Mouse (Mus musculus): ENCODE results near the gene Pitpnm1. TPM values are rescaled to one million over a fixed set of nuclear protein-coding genes. Genes with fewer than 3 reads are reported as not detected.

The Pitpnm1 gene
- polyA plus RNA-seq, 1 experiment from 2014 or later: 12.9 TPM

DNA sequence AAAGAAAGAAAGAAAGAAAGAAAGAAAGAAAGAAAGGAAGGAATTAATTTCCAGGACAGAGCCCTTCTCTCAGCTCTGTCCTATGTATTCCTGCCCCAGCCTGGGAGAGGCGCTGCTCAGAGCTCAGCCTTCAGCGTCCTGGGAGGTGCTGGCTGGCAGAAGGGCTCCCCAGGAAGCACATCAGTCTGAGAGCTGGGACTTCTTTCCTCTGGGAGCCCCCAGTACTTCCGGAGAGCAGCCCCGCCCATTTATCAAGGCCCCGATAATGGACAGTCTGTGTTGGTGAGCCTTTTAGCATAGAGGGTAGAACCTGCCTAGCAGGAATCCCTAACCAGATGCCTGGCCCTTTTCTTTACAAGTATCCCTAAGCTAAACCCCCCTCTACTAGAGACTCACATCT is 11.7 kb upstream of the Pitpnm1 start:
- Histone ChIP-seq H3K4me3 (replicated peaks) (no peak overlapping the region), H3K36me3 (no peaks in the 10 kb centered on the region), H3K4me1 (no peaks in the 10 kb centered on the region), H3K9ac (no peak overlapping the region), H3K27me3 (replicated peaks) (no peaks in the 10 kb centered on the region), H3K4me2 (no peak overlapping the region), H3K27ac (no peak overlapping the region), H3K9me3 (no peaks in the 10 kb centered on the region)
- WGBS: 31% methylated on average over 5 of the region's 5 CpGs
- ATAC-seq (ENCODE audit: insufficient read depth, low FRiP score, low read depth): no peak

DNA sequence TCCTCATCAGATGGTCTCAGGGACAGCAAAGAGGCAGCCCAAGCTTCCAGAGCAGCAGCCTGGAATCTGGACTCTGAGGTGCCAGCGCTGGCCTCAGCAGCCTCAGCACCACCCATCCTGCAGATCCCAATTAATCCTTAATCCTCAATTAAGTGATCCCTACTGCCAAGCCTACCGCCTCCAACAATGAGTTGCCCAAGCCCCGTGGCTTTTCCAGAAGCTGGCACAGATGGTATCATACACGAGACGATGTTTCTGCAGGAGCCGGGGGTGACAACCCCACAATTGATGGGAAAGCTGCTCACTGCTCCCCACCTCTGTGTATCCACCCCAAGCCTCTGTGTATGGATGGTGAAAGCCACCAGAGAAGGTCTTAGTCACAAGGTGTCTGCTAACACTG is 10.7 kb upstream of the Pitpnm1 start:
- 76% methylated on average over 6 of the region's 6 CpGs for WGBS
- no peaks in the 10 kb centered on the region for H3K9me3 ChIP-seq
- H3K36me3 ChIP-seq: no peaks in the 10 kb centered on the region
- H3K9ac ChIP-seq: no peak overlapping the region
- H3K4me3 ChIP-seq (replicated peaks): no peak overlapping the region
- no peak overlapping the region for H3K4me2 ChIP-seq
- no peaks in the 10 kb centered on the region for H3K27me3 ChIP-seq (replicated peaks)
- no peaks in the 10 kb centered on the region for H3K4me1 ChIP-seq
- no peak overlapping the region for H3K27ac ChIP-seq
- no peak for ATAC-seq (ENCODE audit: insufficient read depth, low FRiP score, low read depth)

DNA sequence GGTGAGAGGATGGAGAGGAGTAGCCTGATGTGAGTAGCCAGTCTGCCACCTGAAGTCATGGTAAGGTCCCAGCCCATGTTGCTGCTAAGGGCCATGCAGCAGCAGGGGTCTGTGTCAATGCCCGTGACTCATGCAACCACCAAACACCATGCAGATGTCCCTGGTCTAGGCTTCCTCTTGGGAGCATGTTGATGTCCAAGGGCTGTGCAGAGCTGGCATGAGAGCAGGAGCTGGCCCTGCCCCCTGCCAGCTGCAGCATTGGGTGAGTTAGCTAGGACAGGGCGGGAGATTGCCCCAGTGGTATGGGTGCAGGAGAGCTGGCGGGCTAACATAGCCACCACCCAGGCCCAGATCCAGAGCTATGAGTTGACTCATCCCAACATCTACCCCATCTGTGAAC is 9.4 kb upstream of the Pitpnm1 start:
- Histone ChIP-seq H3K4me2 (no peak overlapping the region), H3K9me3 (no peaks in the 10 kb centered on the region), H3K4me1 (no peaks in the 10 kb centered on the region), H3K36me3 (no peaks in the 10 kb centered on the region), H3K27ac (no peak overlapping the region), H3K4me3 (replicated peaks) (no peak overlapping the region), H3K9ac (no peak overlapping the region), H3K27me3 (replicated peaks) (no peaks in the 10 kb centered on the region)
- WGBS: 83% methylated on average over 3 of the region's 3 CpGs
- ATAC-seq (ENCODE audit: insufficient read depth, low FRiP score, low read depth): no peak

DNA sequence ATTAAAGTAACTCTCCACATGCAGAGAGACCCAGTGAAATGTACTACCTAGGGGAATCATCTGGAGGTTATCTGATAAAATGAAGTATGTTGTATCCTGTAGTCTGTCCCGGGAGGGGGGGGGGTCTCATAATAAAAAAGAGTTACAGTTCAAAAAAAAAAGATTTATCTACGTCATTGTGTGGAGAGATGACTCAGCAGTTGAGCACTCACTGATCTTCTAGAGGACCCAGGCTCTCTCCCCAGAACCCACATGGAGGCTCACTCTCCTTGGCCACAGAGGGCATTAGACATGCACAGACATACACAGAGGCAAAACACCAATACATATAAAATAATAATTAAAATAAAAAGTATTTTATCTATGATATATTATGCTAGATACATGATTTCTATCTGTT is 8.4 kb upstream of the Pitpnm1 start:
- Histone ChIP-seq H3K9ac (no peak overlapping the region), H3K4me2 (no peak overlapping the region), H3K4me1 (no peaks in the 10 kb centered on the region), H3K27ac (no peak overlapping the region), H3K9me3 (no peaks in the 10 kb centered on the region), H3K4me3 (replicated peaks) (no peak overlapping the region), H3K27me3 (replicated peaks) (no peaks in the 10 kb centered on the region), H3K36me3 (no peaks in the 10 kb centered on the region)
- 53% methylated on average over 2 of the region's 2 CpGs for WGBS
- no peak for ATAC-seq (ENCODE audit: insufficient read depth, low FRiP score, low read depth)

DNA sequence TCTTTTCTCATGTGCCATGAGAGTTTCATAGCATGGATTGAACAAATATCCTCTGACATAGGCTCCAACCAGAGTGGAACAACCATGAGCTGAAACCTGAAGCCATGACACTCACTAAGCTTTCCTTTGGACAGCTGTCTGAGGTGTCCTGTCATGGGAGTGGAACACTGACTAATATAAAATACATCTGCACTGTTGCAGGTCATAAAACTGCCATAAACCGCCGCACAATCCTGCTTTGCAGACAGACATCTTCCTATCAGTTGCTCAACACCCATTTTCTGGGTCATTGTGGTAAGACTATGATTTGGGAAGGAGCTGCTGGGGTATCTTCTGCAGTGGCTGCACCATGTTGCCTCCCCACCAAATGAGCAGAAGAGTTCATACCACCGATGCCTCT is 7.0 kb upstream of the Pitpnm1 start:
- H3K27me3 ChIP-seq (replicated peaks): no peaks in the 10 kb centered on the region
- no peak for ATAC-seq (ENCODE audit: insufficient read depth, low FRiP score, low read depth)
- WGBS: 87% methylated on average over 3 of the region's 3 CpGs

DNA sequence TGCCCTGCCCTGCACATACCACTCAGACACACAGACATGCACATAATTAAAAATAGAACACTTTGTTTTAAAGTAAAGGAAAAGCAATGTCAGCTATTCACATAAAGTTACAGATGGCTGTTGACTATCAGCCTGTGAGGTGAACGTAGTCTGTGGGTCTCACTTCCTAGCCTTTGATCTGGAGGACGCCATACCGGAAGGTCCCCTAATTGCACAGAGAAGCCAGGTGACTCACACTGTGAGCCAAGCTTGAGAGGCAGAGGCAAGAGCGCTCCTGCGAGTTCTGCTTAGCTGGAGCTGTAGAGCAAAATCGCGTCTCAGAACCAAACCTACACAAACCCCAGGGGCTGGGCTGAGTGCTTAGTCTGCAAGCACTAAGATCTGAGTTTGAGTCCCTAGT is 6.0 kb upstream of the Pitpnm1 start:
- no peak for ATAC-seq (ENCODE audit: insufficient read depth, low FRiP score, low read depth)
- Histone ChIP-seq H3K4me2 (no peak overlapping the region), H3K4me3 (replicated peaks) (no peak overlapping the region), H3K9ac (no peak overlapping the region), H3K36me3 (no peaks in the 10 kb centered on the region; the same call in 1 of the 2 replicates), H3K9me3 (no peaks in the 10 kb centered on the region), H3K27me3 (replicated peaks) (no peaks in the 10 kb centered on the region), H3K4me1 (peaks cover 11% of the 10 kb centered on the region; the same call in 1 of the 2 replicates), H3K27ac (no peak overlapping the region)
- 64% methylated on average over 7 of the region's 7 CpGs for WGBS

More for the DNA sequence above, 7.0 kb upstream of the Pitpnm1 start:
- Histone ChIP-seq H3K36me3 (no peaks in the 10 kb centered on the region), H3K4me1 (0 out of 2 replicates have a peak, but pooled peaks cover 2% of the 10 kb centered on the region), H3K27ac (no peak overlapping the region), H3K9ac (no peak overlapping the region), H3K4me3 (replicated peaks) (no peak overlapping the region), H3K9me3 (no peaks in the 10 kb centered on the region), H3K4me2 (no peak overlapping the region)

DNA sequence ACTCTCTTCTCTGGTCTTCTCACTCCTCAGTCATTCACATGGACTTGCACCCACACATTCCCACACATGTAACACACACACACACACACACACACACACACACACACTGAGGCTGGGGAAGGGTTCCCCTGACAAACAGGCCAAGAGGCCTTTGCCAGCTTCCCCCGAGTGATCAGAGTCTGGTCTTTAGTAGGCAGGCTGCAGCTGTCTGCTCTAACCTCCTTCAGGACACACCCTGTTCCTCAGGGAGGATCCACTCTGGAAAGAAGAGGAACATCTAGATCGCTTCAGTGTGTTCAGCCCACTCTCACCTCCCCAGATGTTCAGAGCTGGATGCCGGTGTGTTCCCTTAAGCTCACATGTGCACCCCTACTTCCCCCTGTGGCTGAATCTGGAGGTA is 5.5 kb upstream of the Pitpnm1 start:
- WGBS: 66% methylated on average over 3 of the region's 3 CpGs
- Histone ChIP-seq H3K27me3 (replicated peaks) (no peaks in the 10 kb centered on the region), H3K9ac (no peak overlapping the region), H3K27ac (no peak overlapping the region), H3K4me2 (no peak overlapping the region), H3K9me3 (no peaks in the 10 kb centered on the region), H3K4me3 (replicated peaks) (no peak overlapping the region), H3K4me1 (peaks cover 17% of the 10 kb centered on the region), H3K36me3 (no peaks in the 10 kb centered on the region; the same call in 1 of the 2 replicates)
- ATAC-seq (ENCODE audit: insufficient read depth, low FRiP score, low read depth): no peak

DNA sequence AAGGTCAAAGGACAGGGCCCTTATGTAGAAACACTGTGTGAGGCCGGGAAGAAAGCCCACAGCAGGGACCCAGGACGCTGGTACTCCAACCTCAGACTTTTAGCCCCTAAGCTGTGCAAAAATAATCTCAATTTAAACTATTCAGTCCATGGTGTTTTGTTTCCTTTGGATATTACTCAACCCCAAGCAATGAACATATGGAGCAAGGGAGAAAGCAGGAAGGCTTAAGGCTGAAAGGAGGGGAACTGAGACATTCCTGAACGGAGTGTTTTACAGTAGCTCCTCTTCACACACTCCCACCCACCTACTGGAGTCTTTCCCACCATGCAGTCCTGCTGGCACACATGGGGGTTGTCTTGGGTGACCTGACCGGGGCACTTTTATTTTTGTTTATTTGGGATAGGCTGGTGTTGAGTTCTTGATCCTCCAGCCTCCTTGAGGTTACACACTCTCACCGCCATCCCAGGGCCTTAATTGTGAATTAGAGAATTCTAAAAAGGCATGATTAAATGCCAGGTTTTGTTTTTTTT is 5.0 kb upstream of the Pitpnm1 start:
- no peak for ATAC-seq (ENCODE audit: insufficient read depth, low FRiP score, low read depth)
- H3K9me3 ChIP-seq: no peaks in the 10 kb centered on the region
- H3K4me2 ChIP-seq: no peak overlapping the region
- 70% methylated on average over 5 of the region's 5 CpGs for WGBS
- H3K9ac ChIP-seq: no peak overlapping the region
- no peaks in the 10 kb centered on the region; the same call in 1 of the 2 replicates for H3K36me3 ChIP-seq
- no peak overlapping the region for H3K27ac ChIP-seq
- no peak overlapping the region for H3K4me3 ChIP-seq (replicated peaks)
- H3K27me3 ChIP-seq (replicated peaks): no peaks in the 10 kb centered on the region
- H3K4me1 ChIP-seq: peaks cover 22% of the 10 kb centered on the region

DNA sequence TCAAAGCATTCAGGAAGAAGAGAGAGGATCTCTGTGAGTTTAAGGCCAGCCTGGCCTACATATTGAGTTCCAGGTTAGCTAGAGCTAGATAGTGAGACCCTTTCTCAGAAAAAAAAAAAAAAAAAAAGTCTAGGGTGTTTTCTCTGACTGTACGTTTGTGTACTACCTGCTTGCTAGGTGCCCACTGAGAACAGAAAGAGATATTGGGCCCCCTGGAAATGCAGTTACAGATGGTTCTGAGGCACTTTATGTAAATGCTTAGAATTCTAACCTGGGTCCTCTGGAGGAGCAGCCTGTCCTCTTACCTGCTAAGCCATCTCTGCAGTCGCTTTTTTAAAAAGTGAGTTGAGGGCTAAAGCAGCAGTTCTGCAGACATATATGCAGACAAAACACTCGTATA is 4.0 kb upstream of the Pitpnm1 start:
- ATAC-seq (ENCODE audit: insufficient read depth, low FRiP score, low read depth): no peak
- Histone ChIP-seq H3K27ac (no peak overlapping the region), H3K4me2 (no peak overlapping the region)

DNA sequence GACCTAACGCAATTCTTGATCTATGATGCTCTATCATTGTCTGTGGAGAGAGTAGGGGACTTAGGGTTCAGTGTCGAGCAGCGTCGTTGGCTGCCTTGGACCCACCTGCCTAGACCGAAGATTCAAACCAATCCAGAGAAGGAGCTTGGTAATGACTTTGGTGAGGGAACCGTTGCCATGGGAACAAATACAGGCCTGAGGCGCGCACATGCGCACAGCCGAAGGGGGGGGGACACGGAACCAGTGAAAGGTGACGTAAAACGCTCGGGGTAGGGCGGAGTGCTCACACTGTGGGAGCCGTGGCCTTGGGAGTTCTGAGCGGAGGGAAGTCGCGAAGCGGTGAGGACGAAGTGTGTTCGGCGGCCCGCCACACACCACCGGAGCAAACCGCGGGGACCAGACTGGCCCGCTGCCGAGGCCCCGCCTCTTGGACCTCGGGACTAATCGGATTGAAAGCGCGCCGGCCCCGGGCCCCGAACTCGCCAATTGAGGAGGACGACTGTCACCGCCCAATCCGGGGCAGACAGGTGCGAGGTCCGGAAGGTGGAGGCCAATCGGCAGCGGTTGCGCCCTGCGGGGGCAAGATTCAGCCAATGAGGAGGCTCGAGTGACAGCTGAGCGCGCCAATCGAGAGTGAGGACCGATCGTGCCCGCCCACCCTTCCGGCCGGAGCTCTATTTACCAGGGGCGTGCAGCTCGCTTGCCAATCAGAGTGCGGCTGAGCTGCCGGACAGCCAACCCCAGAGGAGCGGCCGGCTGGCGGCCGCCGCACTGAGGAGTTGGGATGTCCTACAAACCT is 3.0 kb upstream of the Pitpnm1 start, which contains the start of gene Cdk2ap2:
Gene Cdk2ap2, plus strand, starts transcription at position 541 of the 799 bp plus-strand sequence.
- WGBS: under 1% methylated on average over 64 of the region's 65 CpGs
- peaks cover 11% of the 10 kb centered on the region; the same call in 1 of the 2 replicates for H3K27me3 ChIP-seq (replicated peaks)
- H3K27ac ChIP-seq: peak within 1 kb of the TSS; percentile 95
- H3K36me3 ChIP-seq: no peaks in the 10 kb centered on the region; the same call in 1 of the 2 replicates
- peak; percentile 94 for ATAC-seq (ENCODE audit: insufficient read depth, low FRiP score, low read depth)
- peak within 1 kb of the TSS; percentile 75 for H3K4me3 ChIP-seq (replicated peaks)
- peak within 1 kb of the TSS; percentile 45 for H3K9ac ChIP-seq
- H3K9me3 ChIP-seq: no peaks in the 10 kb centered on the region
- peak within 1 kb of the TSS; percentile 88 for H3K4me2 ChIP-seq
- H3K4me1 ChIP-seq: peaks cover 35% of the 10 kb centered on the region

More for the DNA sequence above, 4.0 kb upstream of the Pitpnm1 start:
- Histone ChIP-seq H3K9me3 (no peaks in the 10 kb centered on the region), H3K27me3 (replicated peaks) (peaks cover 3% of the 10 kb centered on the region; the same call in 1 of the 2 replicates), H3K4me1 (peaks cover 31% of the 10 kb centered on the region), H3K4me3 (replicated peaks) (no peak overlapping the region), H3K9ac (no peak overlapping the region), H3K36me3 (no peaks in the 10 kb centered on the region; the same call in 1 of the 2 replicates)
- WGBS: 66% methylated on average over 3 of the region's 3 CpGs

DNA sequence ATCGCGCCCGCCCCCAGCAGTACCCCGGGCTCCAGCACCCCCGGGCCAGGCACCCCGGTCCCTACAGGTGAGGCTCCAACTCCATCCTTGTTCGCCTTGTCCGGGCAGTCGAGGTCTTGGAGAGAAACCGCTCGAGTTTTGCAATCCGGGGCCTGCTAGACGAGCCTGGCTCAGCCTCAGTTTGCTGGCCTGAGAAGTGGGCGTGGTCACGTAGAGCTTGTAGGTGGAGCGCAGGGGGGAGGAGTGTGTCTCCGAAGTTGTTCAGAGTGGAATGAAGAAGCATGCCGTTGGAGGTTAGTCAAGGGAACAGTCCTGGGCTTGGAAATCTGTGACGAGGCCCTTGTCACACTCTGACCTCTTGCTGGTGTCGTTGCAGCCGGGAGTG is 2.4 kb upstream of the Pitpnm1 start:
- Histone ChIP-seq H3K9ac (peak overlapping the region; percentile 30; the same call in 1 of the 2 replicates), H3K36me3 (no peaks in the 10 kb centered on the region; the same call in 1 of the 2 replicates), H3K27me3 (replicated peaks) (peaks cover 11% of the 10 kb centered on the region; the same call in 1 of the 2 replicates), H3K27ac (peak overlapping the region; percentile 93), H3K4me2 (peak overlapping the region; percentile 88), H3K9me3 (no peaks in the 10 kb centered on the region), H3K4me1 (peaks cover 35% of the 10 kb centered on the region), H3K4me3 (replicated peaks) (peak overlapping the region; percentile 75)
- WGBS: 2% methylated on average over 21 of the region's 21 CpGs
- ATAC-seq (ENCODE audit: insufficient read depth, low FRiP score, low read depth): peak; percentile 51

DNA sequence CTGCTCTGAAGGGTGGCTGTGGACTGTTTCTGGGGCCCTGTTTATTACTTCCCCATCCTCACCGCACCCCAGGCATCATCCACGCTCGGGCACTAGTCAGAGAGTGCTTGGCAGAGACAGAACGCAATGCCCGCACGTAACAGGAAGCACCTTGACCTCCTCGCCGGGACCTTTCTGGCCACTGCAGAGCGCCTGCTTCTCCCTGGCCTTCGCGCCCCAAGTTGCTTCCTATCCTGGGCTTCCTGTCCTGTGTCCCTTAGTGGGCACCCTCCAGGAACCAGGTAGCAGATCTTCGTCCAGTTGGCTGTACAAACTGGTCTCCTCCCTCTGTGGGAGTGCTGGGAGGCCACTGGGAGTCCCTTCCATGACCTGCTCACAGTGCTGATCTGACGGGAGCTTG is 1.4 kb upstream of the Pitpnm1 start:
- peaks cover 35% of the 10 kb centered on the region for H3K4me1 ChIP-seq
- WGBS: 84% methylated on average over 13 of the region's 13 CpGs
- 0 out of 2 replicates have a peak overlapping the region, but pooled peaks have one; percentile 93 for H3K27ac ChIP-seq
- H3K9me3 ChIP-seq: no peaks in the 10 kb centered on the region
- peak overlapping the region; percentile 75 for H3K4me3 ChIP-seq (replicated peaks)
- ATAC-seq (ENCODE audit: insufficient read depth, low FRiP score, low read depth): no peak
- H3K4me2 ChIP-seq: peak overlapping the region; percentile 88
- H3K36me3 ChIP-seq: no peaks in the 10 kb centered on the region; the same call in 1 of the 2 replicates
- H3K27me3 ChIP-seq (replicated peaks): peaks cover 11% of the 10 kb centered on the region; the same call in 1 of the 2 replicates
- no peak overlapping the region for H3K9ac ChIP-seq
